Mouse (Mus musculus) bone marrow macrophage, adult 2 months (primary cell): ENCODE results near the gene Psmd7.

Experiments
- CTCF ChIP-seq: IDR thresholded peaks from 2 replicates; pipeline ENCODE4 v1.5.1; 2012; ENCODE audit warnings: low read depth, mild to moderate bottlenecking, low read length, moderate library complexity
- POLR2A ChIP-seq: IDR thresholded peaks from 2 replicates; pipeline ENCODE4 v1.6.1; 2012; ENCODE audit warnings: mild to moderate bottlenecking, low read depth, low read length, borderline replicate concordance

- TF ChIP-seq CTCF (no peak), POLR2A (no peak)
These were observed 42.1 kb downstream of the Psmd7 start for GRCm38 (mm10) chr8:107546154-107546553.
